Mouse (Mus musculus): ENCODE measurements around the gene Slc43a3. TPM values are rescaled to one million over a fixed set of nuclear protein-coding genes. Genes with fewer than 3 reads are reported as not detected.
A peak's percentile ranks its signal among the peaks of the same experiment; 100 is the strongest.

Slc43a3 gene
- polyA plus RNA-seq, 1 experiment from 2014 or later = 5.2 TPM

- 83% methylated on average over 5 of the region's 5 CpGs for WGBS
- no peaks in the 10 kb centered on the region for H3K4me1 ChIP-seq (replicated peaks)
- H3K27me3 ChIP-seq = no peaks in the 10 kb centered on the region
- no peaks in the 10 kb centered on the region for H3K36me3 ChIP-seq
- H3K27ac ChIP-seq (replicated peaks) = no peak overlapping the region
- H3K9ac ChIP-seq = no peak overlapping the region
- no peak for ATAC-seq (ENCODE audit: low FRiP score, low read depth)
- H3K9me3 ChIP-seq = no peaks in the 10 kb centered on the region
- no peak overlapping the region for H3K4me2 ChIP-seq
- H3K4me3 ChIP-seq = no peak overlapping the region
Observed at GRCm38 (mm10) chr2:84913881-84914280, 22.5 kb upstream of the Slc43a3 start.

GRCm38 (mm10) chr2:84915330-84915729 is 21.0 kb upstream of the Slc43a3 start:
- Histone ChIP-seq H3K4me1 (replicated peaks) (no peaks in the 10 kb centered on the region), H3K9ac (no peak overlapping the region), H3K4me3 (no peak overlapping the region), H3K4me2 (no peak overlapping the region), H3K9me3 (no peaks in the 10 kb centered on the region), H3K36me3 (no peaks in the 10 kb centered on the region), H3K27ac (replicated peaks) (no peak overlapping the region), H3K27me3 (no peaks in the 10 kb centered on the region)
- WGBS = 83% methylated on average over 3 of the region's 3 CpGs
- no peak for ATAC-seq (ENCODE audit: low FRiP score, low read depth)

DNA sequence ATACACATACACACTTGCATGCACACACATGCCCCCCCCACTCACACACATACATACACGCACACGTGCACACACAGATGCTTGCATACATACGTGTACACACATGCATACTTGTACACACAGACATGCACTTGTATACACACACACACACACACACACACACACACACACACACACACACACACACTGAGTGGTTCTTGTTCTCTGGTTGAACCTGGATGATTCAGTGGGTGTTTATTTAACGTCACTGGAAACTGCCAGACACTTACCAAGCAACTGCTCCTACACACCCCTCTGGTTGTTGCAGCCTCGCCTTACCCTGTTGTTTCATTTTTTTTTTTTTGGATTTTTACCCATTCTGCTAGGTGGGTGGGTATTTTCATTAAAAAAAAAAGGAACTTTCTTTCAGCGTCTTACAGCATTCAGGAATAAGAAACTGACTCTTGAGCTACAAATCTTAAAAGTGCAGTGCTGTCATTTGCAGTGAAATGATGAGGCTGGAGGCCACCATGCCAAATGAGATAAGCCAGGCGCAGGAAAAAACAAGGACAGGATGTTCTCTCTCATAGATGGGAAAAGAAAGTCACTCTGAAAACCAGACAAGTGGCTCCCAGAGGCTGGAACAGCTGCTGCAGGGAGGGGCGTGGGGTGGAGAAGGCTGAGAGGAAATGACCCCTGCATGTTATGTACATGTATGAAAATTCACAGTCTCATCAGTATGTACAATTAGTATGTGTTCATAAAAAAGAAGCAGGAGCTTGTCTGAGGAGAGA is 19.6 kb upstream of the Slc43a3 start:
- WGBS = 91% methylated on average over 8 of the region's 8 CpGs
- Histone ChIP-seq H3K4me3 (no peak overlapping the region), H3K27ac (replicated peaks) (no peak overlapping the region)

GRCm38 (mm10) chr2:84918188-84918587 is 18.2 kb upstream of the Slc43a3 start:
- Histone ChIP-seq H3K9ac (no peak overlapping the region), H3K9me3 (no peaks in the 10 kb centered on the region), H3K4me1 (replicated peaks) (no peaks in the 10 kb centered on the region), H3K4me2 (no peak overlapping the region), H3K36me3 (no peaks in the 10 kb centered on the region), H3K27me3 (no peaks in the 10 kb centered on the region), H3K4me3 (no peak overlapping the region), H3K27ac (replicated peaks) (no peak overlapping the region)
- WGBS = 61% methylated on average over 3 of the region's 3 CpGs
- no peak for ATAC-seq (ENCODE audit: low FRiP score, low read depth)

More for the DNA sequence above, 19.6 kb upstream of the Slc43a3 start:
- Histone ChIP-seq H3K4me1 (replicated peaks) (no peaks in the 10 kb centered on the region), H3K9me3 (no peaks in the 10 kb centered on the region), H3K27me3 (no peaks in the 10 kb centered on the region), H3K4me2 (no peak overlapping the region), H3K9ac (no peak overlapping the region), H3K36me3 (no peaks in the 10 kb centered on the region)
- ATAC-seq (ENCODE audit: low FRiP score, low read depth) = no peak

GRCm38 (mm10) chr2:84919601-84920108 is 16.7 kb upstream of the Slc43a3 start:
- Histone ChIP-seq H3K9me3 (no peaks in the 10 kb centered on the region), H3K4me3 (no peak overlapping the region), H3K27ac (replicated peaks) (no peak overlapping the region), H3K27me3 (no peaks in the 10 kb centered on the region), H3K4me1 (replicated peaks) (no peaks in the 10 kb centered on the region), H3K36me3 (no peaks in the 10 kb centered on the region), H3K9ac (no peak overlapping the region), H3K4me2 (no peak overlapping the region)
- ATAC-seq (ENCODE audit: low FRiP score, low read depth) = no peak
- WGBS = 88% methylated on average over 10 of the region's 10 CpGs

DNA sequence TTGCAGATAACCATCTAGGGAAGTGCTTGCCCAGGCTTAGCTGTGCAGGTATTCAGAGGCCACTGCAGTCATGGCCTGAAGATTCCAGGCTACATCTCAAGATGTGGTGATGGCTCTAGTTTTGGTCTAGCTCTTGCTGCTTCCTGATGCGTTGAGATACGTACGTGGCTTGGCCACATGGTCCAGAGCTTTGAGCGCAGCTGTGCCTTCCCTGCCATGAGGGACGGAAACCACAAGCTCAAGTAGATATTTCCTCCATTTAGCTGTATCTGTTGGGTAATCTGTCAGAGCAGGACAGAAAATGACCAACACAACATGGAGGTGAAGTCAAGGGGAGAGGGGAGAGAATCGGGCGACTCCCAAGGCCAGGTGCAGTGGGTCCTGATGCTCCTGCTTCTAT is 6.2 kb upstream of the Slc43a3 start:
- H3K9me3 ChIP-seq = no peaks in the 10 kb centered on the region
- no peak overlapping the region for H3K27ac ChIP-seq (replicated peaks)
- no peak overlapping the region for H3K4me3 ChIP-seq
- H3K9ac ChIP-seq = no peak overlapping the region
- WGBS = 96% methylated on average over 7 of the region's 7 CpGs
- no peaks in the 10 kb centered on the region for H3K36me3 ChIP-seq
- H3K27me3 ChIP-seq = no peaks in the 10 kb centered on the region
- ATAC-seq (ENCODE audit: low FRiP score, low read depth) = no peak
- H3K4me1 ChIP-seq (replicated peaks) = no peaks in the 10 kb centered on the region
- H3K4me2 ChIP-seq = no peak overlapping the region

DNA sequence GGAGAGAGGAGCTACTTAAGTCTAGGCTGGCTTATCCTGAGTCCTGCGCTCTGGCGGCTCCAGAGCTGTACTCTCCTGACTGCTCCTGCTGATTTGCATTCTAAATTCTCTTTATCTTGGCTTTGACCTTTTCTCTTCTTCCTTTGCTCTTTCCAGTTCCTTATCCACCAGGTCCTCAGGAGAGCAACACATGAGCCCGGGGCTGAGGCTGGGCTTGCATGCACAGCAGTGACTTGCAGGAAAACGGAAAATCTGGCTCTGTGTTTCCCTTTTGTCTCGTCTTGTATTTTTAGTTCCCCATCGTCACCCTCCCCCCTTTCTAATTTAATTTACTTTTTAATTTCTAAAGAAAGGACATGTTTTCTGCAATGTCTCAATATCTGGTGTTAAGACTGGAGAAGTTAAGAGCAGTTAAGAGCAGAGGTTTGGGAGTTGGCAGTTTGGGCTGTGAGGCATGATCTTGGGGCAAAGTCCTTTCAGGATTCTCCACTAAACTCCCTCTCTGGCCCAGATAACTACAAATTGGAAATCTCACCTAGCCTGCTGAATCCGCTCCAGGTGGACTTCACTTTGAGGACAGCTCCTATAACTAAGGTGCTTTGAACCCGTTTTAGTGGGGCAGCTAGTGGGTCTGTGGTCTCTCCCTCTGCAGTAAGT is 2.3 kb upstream of the Slc43a3 start:
- Histone ChIP-seq H3K4me1 (replicated peaks) (no peaks in the 10 kb centered on the region), H3K4me2 (no peak overlapping the region), H3K9me3 (no peaks in the 10 kb centered on the region), H3K27ac (replicated peaks) (no peak overlapping the region), H3K36me3 (no peaks in the 10 kb centered on the region), H3K27me3 (no peaks in the 10 kb centered on the region), H3K4me3 (no peak overlapping the region), H3K9ac (no peak overlapping the region)
- WGBS = 78% methylated on average over 8 of the region's 8 CpGs
- ATAC-seq (ENCODE audit: low FRiP score, low read depth) = no peak

GRCm38 (mm10) chr2:84934649-84935007 is 1.8 kb upstream of the Slc43a3 start:
- no peaks in the 10 kb centered on the region for H3K36me3 ChIP-seq
- H3K4me3 ChIP-seq = no peak overlapping the region
- no peaks in the 10 kb centered on the region for H3K9me3 ChIP-seq
- no peak overlapping the region for H3K27ac ChIP-seq (replicated peaks)
- H3K27me3 ChIP-seq = no peaks in the 10 kb centered on the region
- WGBS = 42% methylated on average over 4 of the region's 4 CpGs
- no peak for ATAC-seq (ENCODE audit: low FRiP score, low read depth)
- H3K4me2 ChIP-seq = no peak overlapping the region
- no peaks in the 10 kb centered on the region for H3K4me1 ChIP-seq (replicated peaks)
- H3K9ac ChIP-seq = no peak overlapping the region

DNA sequence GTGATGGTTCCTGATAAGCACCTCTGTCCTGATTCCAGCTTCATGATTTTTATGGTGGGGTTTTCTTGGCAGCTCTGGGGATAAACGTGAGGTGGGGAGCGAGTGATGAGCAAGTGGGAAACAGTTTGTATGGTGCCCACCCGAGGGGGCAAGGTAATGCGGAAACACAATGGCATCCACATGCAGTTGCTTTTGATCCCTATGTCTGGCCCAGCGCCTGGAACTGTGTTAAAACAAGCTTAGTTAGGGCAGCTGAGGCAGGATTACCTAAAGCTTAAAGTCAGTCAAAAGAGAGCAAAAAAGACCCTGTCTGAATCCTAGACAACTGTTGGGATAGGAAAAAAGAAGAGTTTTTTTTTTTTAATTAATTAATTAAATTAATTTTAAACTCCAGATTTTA is 1.3 kb upstream of the Slc43a3 start:
- Histone ChIP-seq H3K27ac (replicated peaks) (no peak overlapping the region), H3K27me3 (no peaks in the 10 kb centered on the region), H3K4me1 (replicated peaks) (no peaks in the 10 kb centered on the region), H3K9me3 (no peaks in the 10 kb centered on the region), H3K4me3 (no peak overlapping the region), H3K9ac (no peak overlapping the region), H3K4me2 (no peak overlapping the region), H3K36me3 (no peaks in the 10 kb centered on the region)
- no peak for ATAC-seq (ENCODE audit: low FRiP score, low read depth)
- 69% methylated on average over 5 of the region's 5 CpGs for WGBS

- Histone ChIP-seq H3K4me3 (no peak overlapping the region), H3K9ac (no peak overlapping the region), H3K9me3 (no peaks in the 10 kb centered on the region), H3K27ac (replicated peaks) (no peak overlapping the region), H3K36me3 (no peaks in the 10 kb centered on the region), H3K4me2 (0 out of 2 replicates have a peak overlapping the region, but pooled peaks have one; percentile 53), H3K27me3 (no peaks in the 10 kb centered on the region), H3K4me1 (replicated peaks) (no peaks in the 10 kb centered on the region)
- ATAC-seq (ENCODE audit: low FRiP score, low read depth) = no peak
- WGBS = 65% methylated on average over 3 of the region's 3 CpGs
Observed at GRCm38 (mm10) chr2:84937491-84938150, 1.2 kb downstream of the Slc43a3 start.

DNA sequence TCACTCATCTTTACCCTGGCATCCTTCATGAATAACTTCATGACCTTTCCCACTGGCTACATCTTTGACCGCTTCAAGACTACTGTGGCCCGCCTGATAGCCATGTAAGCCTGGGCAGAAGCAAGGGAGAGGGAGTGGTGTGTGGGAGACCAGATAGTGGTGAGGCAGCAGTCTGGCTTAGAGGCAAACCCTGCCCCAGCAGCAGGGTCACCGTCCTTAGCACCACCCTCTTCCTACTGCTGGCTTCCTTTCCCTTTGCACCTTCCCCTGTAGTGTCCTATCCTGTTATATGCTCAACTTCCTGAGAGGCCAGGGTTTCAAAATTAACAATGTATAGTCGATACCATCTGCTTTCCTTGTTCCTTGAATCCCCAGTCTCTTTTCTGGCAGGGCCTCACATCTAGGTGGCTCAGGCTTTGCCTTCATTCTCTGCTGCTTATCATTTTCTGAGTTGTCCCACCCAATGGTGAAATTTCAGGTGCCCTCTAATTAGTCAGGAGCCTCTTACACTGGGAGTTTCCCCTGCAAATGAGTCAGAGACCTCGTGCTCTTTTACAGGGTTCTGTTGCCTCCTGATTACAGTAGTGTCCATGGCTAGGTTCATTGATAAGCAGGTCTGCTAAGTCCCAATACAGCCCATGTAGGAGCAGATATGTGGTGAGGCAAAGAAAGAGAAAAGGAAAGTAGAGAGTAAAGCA is 2.0 kb downstream of the Slc43a3 start:
- Histone ChIP-seq H3K36me3 (no peaks in the 10 kb centered on the region), H3K4me2 (no peak overlapping the region), H3K4me1 (replicated peaks) (no peaks in the 10 kb centered on the region), H3K9me3 (no peaks in the 10 kb centered on the region), H3K4me3 (no peak overlapping the region), H3K27me3 (no peaks in the 10 kb centered on the region), H3K9ac (no peak overlapping the region), H3K27ac (replicated peaks) (no peak overlapping the region)
- no peak for ATAC-seq (ENCODE audit: low FRiP score, low read depth)
- 85% methylated on average over 5 of the region's 5 CpGs for WGBS

- no peaks in the 10 kb centered on the region for H3K4me1 ChIP-seq (replicated peaks)
- H3K4me3 ChIP-seq = no peak overlapping the region
- H3K36me3 ChIP-seq = no peaks in the 10 kb centered on the region
- 96% methylated on average over 3 of the region's 3 CpGs for WGBS
- H3K27ac ChIP-seq (replicated peaks) = no peak overlapping the region
- H3K9me3 ChIP-seq = no peaks in the 10 kb centered on the region
- H3K9ac ChIP-seq = no peak overlapping the region
- H3K27me3 ChIP-seq = no peaks in the 10 kb centered on the region
- H3K4me2 ChIP-seq = no peak overlapping the region
- no peak for ATAC-seq (ENCODE audit: low FRiP score, low read depth)
Observed at GRCm38 (mm10) chr2:84939306-84939705, 2.9 kb downstream of the Slc43a3 start.
